Mouse (Mus musculus): ENCODE data around the gene Xaf1. TPM values are rescaled to one million over a fixed set of nuclear protein-coding genes. Genes with fewer than 3 reads are reported as not detected.
"Not testable (repeated sequence)": the region's sequence is repeated elsewhere in the genome, so short reads cannot be mapped to it uniquely, and the experiment has no call there.

The Xaf1 gene
- total RNA-seq, 2 experiments from 2014 or later: 10.0 to 10.8 TPM

- no peak for DNase-seq (ENCODE audit: low spot score in 2 of 2)
Measured at GRCm38 (mm10) chr11:72310491-72310890, 9.1 kb downstream of the Xaf1 start.

GRCm38 (mm10) chr11:72311355-72312001 is 10.0 kb downstream of the Xaf1 start:
- no peak for DNase-seq (ENCODE audit: low spot score in 2 of 2)

GRCm38 (mm10) chr11:72314151-72314895 is 12.9 kb downstream of the Xaf1 start, which contains the start of gene Fbxo39:
Fbxo39 (plus strand) TSS chr11:72314444.
- DNase-seq (ENCODE audit: low spot score in 2 of 2): no peak

GRCm38 (mm10) chr11:72318026-72318425 is 16.6 kb downstream of the Xaf1 start:
- no peak for DNase-seq (ENCODE audit: low spot score in 2 of 2)

- no peak for DNase-seq (ENCODE audit: low spot score in 2 of 2)
Measured at GRCm38 (mm10) chr11:72324431-72324830, 23.0 kb downstream of the Xaf1 start.

- no peak for DNase-seq (ENCODE audit: low spot score in 2 of 2)
Measured at GRCm38 (mm10) chr11:72325701-72326100, 24.3 kb downstream of the Xaf1 start.

- peak in 1 of 2 experiments; percentile 34 for DNase-seq (ENCODE audit: low spot score in 2 of 2)
Measured at GRCm38 (mm10) chr11:72332951-72333667, 31.7 kb downstream of the Xaf1 start.

GRCm38 (mm10) chr11:72334653-72335052 is 33.2 kb downstream of the Xaf1 start:
- DNase-seq (ENCODE audit: low spot score in 2 of 2): no peak

GRCm38 (mm10) chr11:72336726-72337125 is 35.3 kb downstream of the Xaf1 start:
- DNase-seq (ENCODE audit: low spot score in 2 of 2): no peak

- DNase-seq (ENCODE audit: low spot score in 2 of 2): no peak
Measured at GRCm38 (mm10) chr11:72338437-72338871, 37.0 kb downstream of the Xaf1 start.

- DNase-seq (ENCODE audit: low spot score in 2 of 2): no peak
Measured at GRCm38 (mm10) chr11:72339716-72340115, 38.3 kb downstream of the Xaf1 start.

GRCm38 (mm10) chr11:72342549-72343237 is 41.3 kb downstream of the Xaf1 start:
- peak; percentile 37 to 60 for DNase-seq (ENCODE audit: low spot score in 2 of 2)

- DNase-seq (ENCODE audit: low spot score in 2 of 2): not testable (repeated sequence)
Measured at GRCm38 (mm10) chr11:72343238-72343625, 41.8 kb downstream of the Xaf1 start.

GRCm38 (mm10) chr11:72343904-72344303 is 42.5 kb downstream of the Xaf1 start:
- peak; percentile 44 to 65 for DNase-seq (ENCODE audit: low spot score in 2 of 2)

- no peak for DNase-seq (ENCODE audit: low spot score in 2 of 2)
Measured at GRCm38 (mm10) chr11:72344486-72344885, 43.1 kb downstream of the Xaf1 start.

- no peak for DNase-seq (ENCODE audit: low spot score in 2 of 2)
Measured at GRCm38 (mm10) chr11:72348563-72348962, 47.1 kb downstream of the Xaf1 start.

GRCm38 (mm10) chr11:72349016-72349415 is 47.6 kb downstream of the Xaf1 start:
- DNase-seq (ENCODE audit: low spot score in 2 of 2): no peak

GRCm38 (mm10) chr11:72349652-72350051 is 48.2 kb downstream of the Xaf1 start:
- no peak for DNase-seq (ENCODE audit: low spot score in 2 of 2)

GRCm38 (mm10) chr11:72352272-72352671 is 50.8 kb downstream of the Xaf1 start:
- no peak for DNase-seq (ENCODE audit: low spot score in 2 of 2)

- no peak for DNase-seq (ENCODE audit: low spot score in 2 of 2)
Measured at GRCm38 (mm10) chr11:72353186-72353585, 51.8 kb downstream of the Xaf1 start.
